Mouse (Mus musculus): ENCODE measurements around the gene Zfp446. TPM values are rescaled to one million over a fixed set of nuclear protein-coding genes. Genes with fewer than 3 reads are reported as not detected.

Zfp446 gene
- polyA plus RNA-seq, 1 experiment from 2014 or later, result 18.1 TPM

DNA sequence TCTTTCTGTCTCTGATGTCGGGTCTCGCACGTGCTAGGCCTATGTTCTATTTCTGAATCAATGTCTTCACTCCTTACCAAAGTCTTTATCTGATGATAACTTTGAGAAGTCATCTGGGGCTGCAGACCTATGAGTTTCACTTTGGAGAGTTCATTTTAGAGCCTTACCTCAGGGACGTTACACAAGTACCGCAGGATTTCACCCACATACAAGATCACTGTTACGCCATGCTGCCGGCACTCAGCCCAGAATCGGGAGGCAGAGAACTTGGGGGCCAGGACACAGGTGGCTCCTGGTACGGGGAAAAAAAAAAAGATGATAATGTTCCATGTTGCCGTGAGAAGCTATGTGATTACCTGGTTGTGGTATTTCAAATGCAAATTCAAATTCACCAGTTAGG lies 15.5 kb downstream of the Zfp446 start:
- Histone ChIP-seq H3K27ac (replicated peaks) (no peak overlapping the region), H3K9ac (replicated peaks) (no peak overlapping the region), H3K36me3 (no peaks in the 10 kb centered on the region), H3K4me2 (replicated peaks) (no peak overlapping the region), H3K27me3 (no peaks in the 10 kb centered on the region), H3K4me3 (no peak overlapping the region), H3K4me1 (no peaks in the 10 kb centered on the region), H3K9me3 (no peaks in the 10 kb centered on the region)
- ATAC-seq (ENCODE audit: low FRiP score, low read depth), result no peak
- WGBS, result 89% methylated on average over 10 of the region's 10 CpGs

DNA sequence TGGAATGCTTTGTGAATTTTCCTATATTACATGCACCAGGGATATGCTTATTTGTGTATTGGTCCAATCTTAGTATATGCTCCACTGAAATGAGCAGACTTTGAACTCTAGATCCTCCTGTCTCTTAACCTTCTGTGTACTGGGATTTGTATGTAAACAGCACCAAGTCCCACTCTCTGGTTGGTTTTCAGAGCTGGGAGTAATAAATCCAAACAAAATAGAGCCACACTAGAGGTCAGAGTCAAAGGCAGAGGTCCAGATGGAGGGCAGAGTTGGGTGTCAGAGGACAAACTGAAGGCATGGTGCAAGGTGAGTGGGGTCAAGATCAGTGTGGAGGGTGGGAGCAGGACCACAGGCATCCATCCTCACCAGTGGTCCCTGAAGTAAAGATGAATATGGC lies 18.2 kb downstream of the Zfp446 start:
- H3K4me3 ChIP-seq, result no peak overlapping the region
- no peak overlapping the region for H3K4me2 ChIP-seq (replicated peaks)
- no peak for ATAC-seq (ENCODE audit: low FRiP score, low read depth)
- H3K27me3 ChIP-seq, result no peaks in the 10 kb centered on the region
- H3K36me3 ChIP-seq, result no peaks in the 10 kb centered on the region
- no peaks in the 10 kb centered on the region for H3K9me3 ChIP-seq
- no peak overlapping the region for H3K9ac ChIP-seq (replicated peaks)
- no peak overlapping the region for H3K27ac ChIP-seq (replicated peaks)
- no peaks in the 10 kb centered on the region for H3K4me1 ChIP-seq

GRCm38 (mm10) chr7:12997230-12997629 lies 19.6 kb downstream of the Zfp446 start:
- no peaks in the 10 kb centered on the region for H3K27me3 ChIP-seq
- H3K36me3 ChIP-seq, result no peaks in the 10 kb centered on the region
- H3K4me1 ChIP-seq, result no peaks in the 10 kb centered on the region
- no peak overlapping the region for H3K4me2 ChIP-seq (replicated peaks)
- no peak for ATAC-seq (ENCODE audit: low FRiP score, low read depth)
- no peak overlapping the region for H3K9ac ChIP-seq (replicated peaks)
- no peaks in the 10 kb centered on the region for H3K9me3 ChIP-seq
- H3K4me3 ChIP-seq, result no peak overlapping the region
- WGBS, result 68% methylated on average over 5 of the region's 5 CpGs
- H3K27ac ChIP-seq (replicated peaks), result no peak overlapping the region

DNA sequence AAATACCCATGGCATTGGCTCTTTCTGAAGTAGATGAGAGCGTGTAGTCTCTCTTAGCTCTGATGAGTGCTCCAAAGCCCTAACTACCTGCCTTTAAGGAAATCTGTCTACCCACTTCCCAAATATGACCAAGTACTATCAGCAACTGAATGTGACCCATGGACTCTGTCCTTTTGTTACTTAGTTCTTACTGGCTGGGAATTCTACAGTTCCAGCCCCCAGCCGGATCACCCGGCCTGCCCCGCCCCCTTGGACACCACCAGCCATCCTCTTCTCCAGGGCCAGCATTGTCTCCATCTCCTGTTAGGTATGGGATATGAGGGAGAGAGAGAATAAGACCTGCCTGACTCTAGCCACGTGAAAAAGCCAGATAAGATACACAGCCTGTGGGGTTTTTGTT lies 20.4 kb downstream of the Zfp446 start, which contains the start of gene Slc27a5:
Gene Slc27a5 (minus strand): TSS at position 140 of the 400 bp plus-strand sequence.
- Histone ChIP-seq H3K4me3 (no peak within 1 kb of the TSS), H3K9ac (replicated peaks) (no peak within 1 kb of the TSS), H3K36me3 (no peaks in the 10 kb centered on the region), H3K4me1 (no peaks in the 10 kb centered on the region), H3K27ac (replicated peaks) (no peak within 1 kb of the TSS), H3K4me2 (replicated peaks) (no peak within 1 kb of the TSS), H3K27me3 (no peaks in the 10 kb centered on the region), H3K9me3 (no peaks in the 10 kb centered on the region)
- WGBS, result 80% methylated on average over 5 of the region's 5 CpGs
- no peak for ATAC-seq (ENCODE audit: low FRiP score, low read depth)

- H3K27me3 ChIP-seq, result no peaks in the 10 kb centered on the region
- no peak for ATAC-seq (ENCODE audit: low FRiP score, low read depth)
- H3K9me3 ChIP-seq, result no peaks in the 10 kb centered on the region
- no peaks in the 10 kb centered on the region for H3K36me3 ChIP-seq
- H3K4me3 ChIP-seq, result no peak within 1 kb of the TSS
- no peak within 1 kb of the TSS for H3K4me2 ChIP-seq (replicated peaks)
- WGBS, result 83% methylated on average over 3 of the region's 3 CpGs
- no peak within 1 kb of the TSS for H3K27ac ChIP-seq (replicated peaks)
- no peak within 1 kb of the TSS for H3K9ac ChIP-seq (replicated peaks)
- no peaks in the 10 kb centered on the region for H3K4me1 ChIP-seq
Measured at GRCm38 (mm10) chr7:12998851-12999250, 21.2 kb downstream of the Zfp446 start, which contains the start of gene Trim28. Trim28 (plus strand) TSS chr7:12999114.

DNA sequence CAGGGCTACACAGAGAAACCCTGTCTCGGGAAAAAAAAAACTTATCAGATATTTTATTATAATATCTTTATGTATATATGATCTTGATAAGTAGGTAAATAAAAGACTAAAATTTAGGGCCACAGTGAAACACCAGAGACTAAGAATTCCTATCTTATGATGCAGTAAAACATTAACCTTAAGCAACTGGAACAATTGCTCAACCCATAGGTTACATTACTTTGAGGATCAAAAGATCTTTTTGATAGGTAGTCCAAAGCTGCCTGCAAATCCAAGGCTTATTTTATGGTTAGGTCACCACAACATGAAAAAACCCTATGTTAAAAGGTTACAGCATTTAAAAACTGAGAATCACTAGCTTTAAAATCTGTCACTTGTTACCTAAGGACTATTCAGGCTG lies 23.9 kb downstream of the Zfp446 start:
- Histone ChIP-seq H3K27me3 (0 out of 2 replicates have a peak, but pooled peaks cover 2% of the 10 kb centered on the region), H3K9me3 (no peaks in the 10 kb centered on the region), H3K4me2 (replicated peaks) (no peak overlapping the region), H3K4me1 (no peaks in the 10 kb centered on the region), H3K27ac (replicated peaks) (no peak overlapping the region), H3K36me3 (peaks cover 18% of the 10 kb centered on the region), H3K9ac (replicated peaks) (no peak overlapping the region), H3K4me3 (no peak overlapping the region)
- WGBS, result 71% methylated on average over 1 of the region's 1 CpGs
- ATAC-seq (ENCODE audit: low FRiP score, low read depth), result no peak

DNA sequence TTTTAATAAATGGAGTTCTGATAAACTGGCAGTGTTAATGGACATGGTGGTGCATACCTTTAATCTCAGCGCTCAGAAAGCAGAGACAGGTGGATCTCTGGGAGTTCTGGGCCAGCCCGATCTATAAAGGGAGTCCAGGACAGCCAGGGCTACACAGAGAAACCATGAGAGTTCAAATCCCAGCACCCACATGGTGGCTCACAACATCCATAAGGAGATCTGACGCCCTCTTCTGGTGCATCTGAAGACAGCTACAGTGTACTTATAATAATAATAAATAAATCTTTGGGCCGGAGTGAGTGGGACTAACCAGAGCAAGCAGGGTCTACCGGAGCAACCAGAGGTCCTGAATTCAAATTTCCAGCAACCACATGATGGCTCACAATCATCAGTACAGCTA lies 25.7 kb downstream of the Zfp446 start:
- no peak overlapping the region for H3K4me2 ChIP-seq (replicated peaks)
- no peak overlapping the region for H3K9ac ChIP-seq (replicated peaks)
- ATAC-seq (ENCODE audit: low FRiP score, low read depth), result no peak
- peaks cover 15% of the 10 kb centered on the region for H3K4me1 ChIP-seq
- H3K9me3 ChIP-seq, result no peaks in the 10 kb centered on the region
- WGBS, result 74% methylated on average over 5 of the region's 5 CpGs
- no peak overlapping the region for H3K27ac ChIP-seq (replicated peaks)
- peaks cover 33% of the 10 kb centered on the region for H3K36me3 ChIP-seq
- H3K4me3 ChIP-seq, result no peak overlapping the region
- peaks cover 20% of the 10 kb centered on the region for H3K27me3 ChIP-seq

GRCm38 (mm10) chr7:13006011-13006410 lies 28.4 kb downstream of the Zfp446 start:
- Histone ChIP-seq H3K36me3 (peaks cover 33% of the 10 kb centered on the region), H3K4me2 (replicated peaks) (no peak overlapping the region), H3K27me3 (peaks cover 21% of the 10 kb centered on the region), H3K9ac (replicated peaks) (no peak overlapping the region), H3K9me3 (no peaks in the 10 kb centered on the region), H3K4me3 (no peak overlapping the region), H3K4me1 (peaks cover 28% of the 10 kb centered on the region), H3K27ac (replicated peaks) (no peak overlapping the region)
- WGBS, result 91% methylated on average over 17 of the region's 17 CpGs
- no peak for ATAC-seq (ENCODE audit: low FRiP score, low read depth)

GRCm38 (mm10) chr7:13006531-13006930 lies 28.9 kb downstream of the Zfp446 start:
- Histone ChIP-seq H3K4me3 (no peak overlapping the region), H3K9ac (replicated peaks) (no peak overlapping the region), H3K27me3 (peaks cover 21% of the 10 kb centered on the region), H3K4me2 (replicated peaks) (no peak overlapping the region), H3K4me1 (peaks cover 28% of the 10 kb centered on the region), H3K36me3 (peaks cover 33% of the 10 kb centered on the region), H3K9me3 (no peaks in the 10 kb centered on the region), H3K27ac (replicated peaks) (no peak overlapping the region)
- 88% methylated on average over 10 of the region's 10 CpGs for WGBS
- no peak for ATAC-seq (ENCODE audit: low FRiP score, low read depth)

- ATAC-seq (ENCODE audit: low FRiP score, low read depth), result no peak
- Histone ChIP-seq H3K36me3 (peaks cover 33% of the 10 kb centered on the region), H3K4me2 (replicated peaks) (peak overlapping the region; percentile 34), H3K27me3 (peaks cover 21% of the 10 kb centered on the region), H3K9me3 (no peaks in the 10 kb centered on the region), H3K4me1 (peaks cover 28% of the 10 kb centered on the region), H3K27ac (replicated peaks) (no peak overlapping the region), H3K4me3 (peak overlapping the region; percentile 22), H3K9ac (replicated peaks) (peak overlapping the region; percentile 41; the same call in 1 of the 2 replicates)
- 35% methylated on average over 57 of the region's 57 CpGs for WGBS
Measured at GRCm38 (mm10) chr7:13007341-13008092, 29.9 kb downstream of the Zfp446 start.

- Histone ChIP-seq H3K4me3 (peak overlapping the region; percentile 58), H3K4me1 (peaks cover 28% of the 10 kb centered on the region), H3K27ac (replicated peaks) (peak overlapping the region; percentile 90), H3K9me3 (no peaks in the 10 kb centered on the region), H3K9ac (replicated peaks) (peak overlapping the region; percentile 75), H3K36me3 (peaks cover 33% of the 10 kb centered on the region), H3K4me2 (replicated peaks) (peak overlapping the region; percentile 73), H3K27me3 (peaks cover 21% of the 10 kb centered on the region)
- under 1% methylated on average over 42 of the region's 42 CpGs for WGBS
- ATAC-seq (ENCODE audit: low FRiP score, low read depth), result peak; percentile 90
Measured at GRCm38 (mm10) chr7:13009143-13010004, 31.7 kb downstream of the Zfp446 start.

Data from midbrain, embryonic 12.5 days (tissue).